Mouse (Mus musculus): ENCODE data around the gene Agap1.

Gene Agap1

GRCm38 (mm10) chr1:89542464-89542863 is 87.9 kb downstream of the Agap1 start:
- in situ Hi-C loops (cut with MboI, MseI): no loop called here

GRCm38 (mm10) chr1:89543312-89543711 is 88.7 kb downstream of the Agap1 start:
- in situ Hi-C loops (cut with MboI, MseI): no loop called here

GRCm38 (mm10) chr1:89544094-89544493 is 89.5 kb downstream of the Agap1 start:
- in situ Hi-C loops (cut with MboI, MseI): no loop called here

GRCm38 (mm10) chr1:89545099-89545498 is 90.5 kb downstream of the Agap1 start:
- in situ Hi-C loops (cut with MboI, MseI): no loop called here

GRCm38 (mm10) chr1:89547525-89548504 is 93.2 kb downstream of the Agap1 start:
- in situ Hi-C loops (cut with MboI, MseI): no loop called here

- in situ Hi-C loops (cut with MboI, MseI): loop anchor here in 1 of 2 experiments (25.0 kb wide), 1 partner anchor 1363 kb away; no protein-coding TSS in a partner anchor
These were observed 95.7 kb downstream of the Agap1 start for GRCm38 (mm10) chr1:89550061-89550869.

- in situ Hi-C loops (cut with MboI, MseI): loop anchor here in 1 of 2 experiments (25.0 kb wide), 1 partner anchor 1365 kb away; no protein-coding TSS in a partner anchor
These were observed 97.9 kb downstream of the Agap1 start for GRCm38 (mm10) chr1:89552470-89552869.

- in situ Hi-C loops (cut with MboI, MseI): loop anchor here in 1 of 2 experiments (25.0 kb wide), 1 partner anchor 1366 kb away; no protein-coding TSS in a partner anchor
These were observed 99.2 kb downstream of the Agap1 start for GRCm38 (mm10) chr1:89553791-89554190.

- in situ Hi-C loops (cut with MboI, MseI): loop anchor here in 1 of 2 experiments (25.0 kb wide), 1 partner anchor 1368 kb away; no protein-coding TSS in a partner anchor
These were observed 100.6 kb downstream of the Agap1 start for GRCm38 (mm10) chr1:89554969-89555856.

- in situ Hi-C loops (cut with MboI, MseI): loop anchor here in 1 of 2 experiments (25.0 kb wide), 1 partner anchor 1369 kb away; no protein-coding TSS in a partner anchor
These were observed 101.4 kb downstream of the Agap1 start for GRCm38 (mm10) chr1:89556006-89556405.

- in situ Hi-C loops (cut with MboI, MseI): loop anchor here in 1 of 2 experiments (25.0 kb wide), 1 partner anchor 1370 kb away; no protein-coding TSS in a partner anchor
These were observed 102.8 kb downstream of the Agap1 start for GRCm38 (mm10) chr1:89557401-89557800.

- in situ Hi-C loops (cut with MboI, MseI): loop anchor here in 1 of 2 experiments (25.0 kb wide), 1 partner anchor 1371 kb away; no protein-coding TSS in a partner anchor
These were observed 103.5 kb downstream of the Agap1 start for GRCm38 (mm10) chr1:89558080-89558479.

GRCm38 (mm10) chr1:89563399-89563798 is 108.8 kb downstream of the Agap1 start:
- in situ Hi-C loops (cut with MboI, MseI): loop anchor here in 1 of 2 experiments (25.0 kb wide), 1 partner anchor 1376 kb away; no protein-coding TSS in a partner anchor

GRCm38 (mm10) chr1:89566578-89567488 is 112.2 kb downstream of the Agap1 start:
- in situ Hi-C loops (cut with MboI, MseI): loop anchor here in 1 of 2 experiments (25.0 kb wide), 1 partner anchor 1380 kb away; no protein-coding TSS in a partner anchor

- in situ Hi-C loops (cut with MboI, MseI): loop anchor here in 1 of 2 experiments (25.0 kb wide), 1 partner anchor 1381 kb away; no protein-coding TSS in a partner anchor
These were observed 114.2 kb downstream of the Agap1 start for GRCm38 (mm10) chr1:89568546-89569405.

- in situ Hi-C loops (cut with MboI, MseI): loop anchor here in 1 of 2 experiments (25.0 kb wide), 1 partner anchor 1383 kb away; no protein-coding TSS in a partner anchor
These were observed 116.1 kb downstream of the Agap1 start for GRCm38 (mm10) chr1:89570522-89571299.

- in situ Hi-C loops (cut with MboI, MseI): loop anchor here in 1 of 2 experiments (25.0 kb wide), 1 partner anchor 1386 kb away; no protein-coding TSS in a partner anchor
These were observed 118.9 kb downstream of the Agap1 start for GRCm38 (mm10) chr1:89573486-89573885.

All from T-helper 17 cell (primary cell).